Mouse (Mus musculus): ENCODE results near the gene Chst10.

The Chst10 gene

GRCm38 (mm10) chr1:38843275-38843674 lies 54.7 kb downstream of the Chst10 start:
- Histone ChIP-seq H3K27me3 (ENCODE audit: insufficient read depth, low read length) (peaks cover 19% of the 10 kb centered on the region), H3K9me3 (ENCODE audit: low read length) (no peaks in the 10 kb centered on the region), H3K4me1 (replicated peaks; ENCODE audit: low read depth, low read length) (0 out of 2 replicates have a peak, but pooled peaks cover 8% of the 10 kb centered on the region), H3K4me3 (replicated peaks; ENCODE audit: low read length) (no peak overlapping the region), H3K36me3 (ENCODE audit: insufficient read depth, low read length) (no peaks in the 10 kb centered on the region)
- TF ChIP-seq POU5F1 (IDR thresholded peaks at IDR 0.05; ENCODE audit: borderline replicate concordance, low read length) (no peak), NANOG (IDR thresholded peaks at IDR 0.05; ENCODE audit: borderline replicate concordance, low read length) (no peak), CTCF (conservative IDR thresholded peaks at IDR 0.05; ENCODE audit: low read length) (no peak)

- TF ChIP-seq CTCF (conservative IDR thresholded peaks at IDR 0.05; ENCODE audit: low read length): no peak
- no peak for TF ChIP-seq NANOG (IDR thresholded peaks at IDR 0.05; ENCODE audit: borderline replicate concordance, low read length)
- no peak for TF ChIP-seq POU5F1 (IDR thresholded peaks at IDR 0.05; ENCODE audit: borderline replicate concordance, low read length)
- no peak overlapping the region for H3K4me3 ChIP-seq (replicated peaks; ENCODE audit: low read length)
- H3K4me1 ChIP-seq (replicated peaks; ENCODE audit: low read depth, low read length): 0 out of 2 replicates have a peak, but pooled peaks cover 8% of the 10 kb centered on the region
- no peaks in the 10 kb centered on the region for H3K36me3 ChIP-seq (ENCODE audit: insufficient read depth, low read length)
- H3K27me3 ChIP-seq (ENCODE audit: insufficient read depth, low read length): peaks cover 19% of the 10 kb centered on the region
- H3K9me3 ChIP-seq (ENCODE audit: low read length): no peaks in the 10 kb centered on the region
These were observed 55.1 kb downstream of the Chst10 start for GRCm38 (mm10) chr1:38842861-38843260.

DNA sequence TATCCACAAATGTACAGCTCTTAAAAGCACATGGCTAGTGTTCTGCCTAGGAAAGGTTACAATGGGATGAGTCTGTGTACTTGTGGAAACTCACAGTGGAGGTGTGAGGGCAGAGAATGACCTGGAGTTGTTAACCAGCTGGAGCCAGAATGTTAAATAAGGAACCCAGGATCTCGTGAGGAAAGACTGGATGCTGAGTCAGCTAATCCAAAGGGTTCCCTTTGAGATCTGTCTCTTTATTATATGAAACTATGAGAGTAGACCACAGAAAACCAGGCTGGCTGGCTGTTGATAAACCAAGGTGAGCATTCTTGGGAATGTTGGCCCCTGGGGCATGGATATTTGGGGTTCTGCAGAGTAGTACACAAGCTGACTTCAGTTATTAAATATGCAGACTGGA lies 58.0 kb downstream of the Chst10 start:
- no peaks in the 10 kb centered on the region for H3K36me3 ChIP-seq (ENCODE audit: insufficient read depth, low read length)
- TF ChIP-seq POU5F1 (IDR thresholded peaks at IDR 0.05; ENCODE audit: borderline replicate concordance, low read length): no peak
- H3K4me1 ChIP-seq (replicated peaks; ENCODE audit: low read depth, low read length): peaks cover 14% of the 10 kb centered on the region
- H3K27me3 ChIP-seq (ENCODE audit: insufficient read depth, low read length): peaks cover 42% of the 10 kb centered on the region
- no peak overlapping the region for H3K4me3 ChIP-seq (replicated peaks; ENCODE audit: low read length)
- no peaks in the 10 kb centered on the region for H3K9me3 ChIP-seq (ENCODE audit: low read length)

DNA sequence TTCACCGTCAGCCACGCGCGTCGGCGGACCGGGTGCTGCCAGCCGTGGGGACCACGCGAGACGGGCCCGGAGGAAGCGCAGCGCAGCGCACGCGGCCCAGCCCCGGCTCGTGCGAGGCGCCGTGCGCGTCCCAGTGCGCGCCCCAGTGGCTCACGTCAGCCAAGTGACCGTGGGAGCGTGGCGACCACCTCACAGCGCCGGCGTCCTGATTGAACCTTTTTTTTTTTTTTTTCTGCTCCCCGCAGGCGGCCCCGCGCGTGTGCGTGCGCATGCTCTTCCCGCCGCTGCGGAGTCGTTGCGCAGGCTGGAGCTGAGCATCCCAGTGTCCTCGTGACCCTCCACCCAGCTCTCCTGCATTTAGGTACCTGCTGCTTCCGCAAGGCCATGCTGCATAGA lies 61.5 kb downstream of the Chst10 start, which contains the start of gene Lonrf2:
TSS of gene Lonrf2 (minus strand) at position 235 of the 396 bp plus-strand sequence.
- peaks cover 30% of the 10 kb centered on the region for H3K27me3 ChIP-seq (ENCODE audit: insufficient read depth, low read length)
- H3K4me3 ChIP-seq (replicated peaks; ENCODE audit: low read length): peak within 1 kb of the TSS; percentile 83
- no peak for TF ChIP-seq NANOG (IDR thresholded peaks at IDR 0.05; ENCODE audit: borderline replicate concordance, low read length)
- no peak for TF ChIP-seq POU5F1 (IDR thresholded peaks at IDR 0.05; ENCODE audit: borderline replicate concordance, low read length)
- no peak for TF ChIP-seq CTCF (conservative IDR thresholded peaks at IDR 0.05; ENCODE audit: low read length)
- no peaks in the 10 kb centered on the region for H3K9me3 ChIP-seq (ENCODE audit: low read length)
- no peaks in the 10 kb centered on the region; the same call in 1 of the 2 replicates for H3K36me3 ChIP-seq (ENCODE audit: insufficient read depth, low read length)
- peaks cover 13% of the 10 kb centered on the region for H3K4me1 ChIP-seq (replicated peaks; ENCODE audit: low read depth, low read length)

- peaks cover 30% of the 10 kb centered on the region for H3K27me3 ChIP-seq (ENCODE audit: insufficient read depth, low read length)
- peaks cover 13% of the 10 kb centered on the region for H3K4me1 ChIP-seq (replicated peaks; ENCODE audit: low read depth, low read length)
- H3K36me3 ChIP-seq (ENCODE audit: insufficient read depth, low read length): no peaks in the 10 kb centered on the region; the same call in 1 of the 2 replicates
- TF ChIP-seq CTCF (conservative IDR thresholded peaks at IDR 0.05; ENCODE audit: low read length) (no peak), POU5F1 (IDR thresholded peaks at IDR 0.05; ENCODE audit: borderline replicate concordance, low read length) (no peak), NANOG (IDR thresholded peaks at IDR 0.05; ENCODE audit: borderline replicate concordance, low read length) (no peak)
- no peaks in the 10 kb centered on the region for H3K9me3 ChIP-seq (ENCODE audit: low read length)
- peak overlapping the region; percentile 83 for H3K4me3 ChIP-seq (replicated peaks; ENCODE audit: low read length)
These were observed 62.1 kb downstream of the Chst10 start for GRCm38 (mm10) chr1:38835568-38836476.

DNA sequence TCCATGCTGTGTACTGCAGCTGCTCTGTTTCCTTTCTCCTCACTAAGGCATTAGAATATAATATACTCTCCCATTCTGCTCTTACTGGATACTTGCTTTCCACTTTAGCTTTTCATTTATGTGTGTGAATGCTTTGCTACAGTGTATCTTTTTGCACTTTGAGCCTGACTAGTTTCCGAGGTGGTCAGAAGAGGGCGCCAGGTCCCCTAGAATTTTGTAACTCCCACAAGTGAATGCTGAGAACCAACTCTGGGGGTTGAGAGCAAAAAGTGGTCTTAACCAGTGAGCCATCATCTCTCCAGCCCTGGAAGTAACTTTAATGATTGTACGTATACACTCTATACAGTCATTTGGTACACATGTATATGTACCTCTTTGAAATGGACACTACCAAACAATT lies 63.1 kb downstream of the Chst10 start:
- Histone ChIP-seq H3K27me3 (ENCODE audit: insufficient read depth, low read length) (peaks cover 30% of the 10 kb centered on the region), H3K4me3 (replicated peaks; ENCODE audit: low read length) (peak overlapping the region; percentile 83), H3K9me3 (ENCODE audit: low read length) (no peaks in the 10 kb centered on the region), H3K36me3 (ENCODE audit: insufficient read depth, low read length) (no peaks in the 10 kb centered on the region; the same call in 1 of the 2 replicates), H3K4me1 (replicated peaks; ENCODE audit: low read depth, low read length) (peaks cover 13% of the 10 kb centered on the region)
- TF ChIP-seq NANOG (IDR thresholded peaks at IDR 0.05; ENCODE audit: borderline replicate concordance, low read length): no peak
- peak; percentile 47 for TF ChIP-seq CTCF (conservative IDR thresholded peaks at IDR 0.05; ENCODE audit: low read length)
- no peak for TF ChIP-seq POU5F1 (IDR thresholded peaks at IDR 0.05; ENCODE audit: borderline replicate concordance, low read length)

- peaks cover 3% of the 10 kb centered on the region; the same call in 1 of the 2 replicates for H3K27me3 ChIP-seq (ENCODE audit: insufficient read depth, low read length)
- H3K36me3 ChIP-seq (ENCODE audit: insufficient read depth, low read length): no peaks in the 10 kb centered on the region
- TF ChIP-seq NANOG (IDR thresholded peaks at IDR 0.05; ENCODE audit: borderline replicate concordance, low read length): no peak
- no peak for TF ChIP-seq CTCF (conservative IDR thresholded peaks at IDR 0.05; ENCODE audit: low read length)
- no peak for TF ChIP-seq POU5F1 (IDR thresholded peaks at IDR 0.05; ENCODE audit: borderline replicate concordance, low read length)
- H3K4me1 ChIP-seq (replicated peaks; ENCODE audit: low read depth, low read length): peaks cover 41% of the 10 kb centered on the region
- no peaks in the 10 kb centered on the region for H3K9me3 ChIP-seq (ENCODE audit: low read length)
- H3K4me3 ChIP-seq (replicated peaks; ENCODE audit: low read length): no peak overlapping the region
These were observed 73.0 kb downstream of the Chst10 start for GRCm38 (mm10) chr1:38824926-38825325.

GRCm38 (mm10) chr1:38823851-38824250 lies 74.1 kb downstream of the Chst10 start:
- TF ChIP-seq CTCF (conservative IDR thresholded peaks at IDR 0.05; ENCODE audit: low read length) (no peak), NANOG (IDR thresholded peaks at IDR 0.05; ENCODE audit: borderline replicate concordance, low read length) (peak; percentile 91), POU5F1 (IDR thresholded peaks at IDR 0.05; ENCODE audit: borderline replicate concordance, low read length) (peak; percentile 39; the same call in 1 of the 2 replicates)
- no peaks in the 10 kb centered on the region for H3K36me3 ChIP-seq (ENCODE audit: insufficient read depth, low read length)

More at GRCm38 (mm10) chr1:38823851-38824250, 74.1 kb downstream of the Chst10 start:
- Histone ChIP-seq H3K4me3 (replicated peaks; ENCODE audit: low read length) (no peak overlapping the region), H3K9me3 (ENCODE audit: low read length) (no peaks in the 10 kb centered on the region), H3K27me3 (ENCODE audit: insufficient read depth, low read length) (peaks cover 3% of the 10 kb centered on the region; the same call in 1 of the 2 replicates), H3K4me1 (replicated peaks; ENCODE audit: low read depth, low read length) (peaks cover 41% of the 10 kb centered on the region)

Measured in E14TG2a.4 (cell line).